Mouse (Mus musculus): Measurements from ENCODE around the gene Filip1l.
A peak's percentile ranks its signal among the peaks of the same experiment; 100 is the strongest.

GRCm38 (mm10) chr16:57593422-57594157, 240.7 kb downstream of the Filip1l start:
- no peak for TF ChIP-seq POLR2A (IDR thresholded peaks at IDR 0.05; ENCODE audit: borderline replicate concordance, control insufficient read depth, low read depth, low read length)
- peak; percentile 27 for TF ChIP-seq CTCF (IDR thresholded peaks at IDR 0.05; ENCODE audit: control insufficient read depth, insufficient read depth, low read length)
